ENCODE assay signal across 22 mouse cellular contexts in the genomic region with DNA sequence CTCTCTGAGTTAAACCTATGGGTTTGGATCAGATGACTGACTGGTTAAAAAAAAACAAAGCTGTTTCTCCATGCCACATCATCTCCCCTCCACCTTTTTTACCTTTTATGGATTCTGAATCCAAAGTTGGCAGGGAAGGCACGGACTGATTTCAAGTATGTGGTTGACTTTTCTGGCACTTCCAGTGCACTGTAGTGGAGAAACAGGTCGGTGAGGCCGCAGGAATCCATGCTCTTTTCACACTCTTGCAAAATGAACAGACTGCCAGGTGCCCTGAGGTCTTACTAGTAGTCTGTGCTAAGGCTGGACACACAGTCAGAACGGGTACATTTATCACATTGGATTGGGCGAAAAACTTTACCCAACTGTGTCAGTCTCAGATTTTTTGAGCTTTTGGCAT. TPM values are rescaled to one million over a fixed set of nuclear protein-coding genes. Genes with fewer than 3 reads are reported as not detected.
DNase-seq lines count a peak whose midpoint lies in the region; ATAC-seq and TF ChIP-seq lines count a peak whose summit lies in the region.
"Had no signal": no experiment of that assay in that cellular context is flagged by ENCODE, and none has a peak within 500 bp of the region (broad histone marks: within the 10 kb centered on the region; RNA-seq: fewer than 3 reads in every experiment).

No protein-coding gene starts in this region.

- DNase-seq in lung, adult 18-20 months = peak; percentile 56 to 80
- DNase-seq in lung, postnatal 10 days = no peak
- DNase-seq in lung, adult 2 months = peak; percentile 35
- peak; percentile 44 for DNase-seq in lung, postnatal 14 days
- no peak for DNase-seq in cerebellum, postnatal 4 days (ENCODE audit: low spot score in 2 of 2)
- DNase-seq in spleen, adult 12 weeks (ENCODE audit: low spot score) = no peak
- DNase-seq: adrenal gland, adult 2 months; adrenal gland, postnatal 25 days; cerebellum, adult 2 months; cerebellum, postnatal 10 days; embryo, embryonic 11 days; forebrain, postnatal 0 days; gastrocnemius, postnatal 36 days; heart, adult 18-20 months had no signal

- TF ChIP-seq CTCF in lung, adult 2 months (IDR thresholded peaks at IDR 0.05; ENCODE audit: insufficient read depth, low read length) = no peak

- H3K4me3 ChIP-seq in lung, adult 2 months (replicated peaks; ENCODE audit: extremely low read depth, low read depth, low read length) = no peak overlapping the region
- H3K4me3 ChIP-seq: embryonic facial prominence, embryonic 15.5 days; erythroblast, embryonic 14.5 days; forebrain, embryonic 12.5 days; heart, embryonic 15.5 days; hindbrain, embryonic 10.5 days had no signal

- H3K4me1 ChIP-seq in lung, adult 2 months (ENCODE audit: control insufficient read depth, insufficient read depth, low read length) = peaks cover 9% of the 10 kb centered on the region; the same call in 1 of the 2 replicates
- H3K4me1 ChIP-seq: forebrain, embryonic 12.5 days had no signal

- WGBS in lung, adult 2 months = 60% methylated on average over 5 of the region's 5 CpGs

- no peak for ATAC-seq in megakaryocyte progenitor cell, adult 5-6 weeks (replicated peaks; ENCODE audit: poor library complexity)
- ATAC-seq: forebrain, postnatal 0 days had no signal

- TF ChIP-seq POLR2A in lung, adult 2 months (IDR thresholded peaks at IDR 0.05; ENCODE audit: borderline replicate concordance, extremely low read depth, low read depth, low read length) = no peak

RNA-seq across cellular contexts. Expression of gene Pmp22, which starts 13.5 kb away (rescaled TPM):
- 384 and 556 TPM in 2 replicates for polyA plus RNA-seq in lung, adult 2 months (2012; rRNA removed)
- total RNA-seq in megakaryocyte progenitor cell, adult 5-6 weeks (2015) = not detected in 2 replicates
- total RNA-seq in megakaryocyte progenitor cell, adult 5-6 weeks (2017) = not detected in 2 replicates
- total RNA-seq: CH12.LX; common myeloid progenitor, adult 5-6 weeks had no signal

Comparison
In these comparisons a context has a peak if more than half of its experiments do, and no peak if none do; other contexts are left out.
1. DNase-seq: peak in lung, adult 18-20 months (2 of 2), lung, adult 2 months (single experiment) and lung, postnatal 14 days (single experiment); none in lung, postnatal 10 days (single experiment), cerebellum, postnatal 4 days (0 of 2) and spleen, adult 12 weeks (single experiment).